Mouse (Mus musculus) lung, embryonic 16.5 days (tissue): Measurements from ENCODE around the gene Ccdc148. TPM values are rescaled to one million over a fixed set of nuclear protein-coding genes. Genes with fewer than 3 reads are reported as not detected.

ENCODE experiments used
- ATAC-seq: fragments of 200-750 bp; cut with Nextera tagmentation; 2 replicates; pipeline ENCODE4 v1.8.0; 2017; ENCODE audit warnings: low read depth, mild to moderate bottlenecking, moderate library complexity
- H3K27ac ChIP-seq: fragments of 300-500 bp; sonication (generic); 2 replicates; pipeline ENCODE4 v1.5.1; 2014; ENCODE audit warnings: mild to moderate bottlenecking, control low read depth, low read length
- H3K27me3 ChIP-seq: fragments of 300-500 bp; sonication (generic); 2 replicates; pipeline ENCODE4 v1.6.1; 2014; ENCODE audit warnings: low read depth, low read length, mixed read lengths; ENCODE audit not compliant: control insufficient read depth, insufficient read depth
- H3K36me3 ChIP-seq: fragments of 300-500 bp; sonication (generic); 2 replicates; pipeline ENCODE4 v1.6.1; 2014; ENCODE audit warnings: low read length; ENCODE audit not compliant: control insufficient read depth, insufficient read depth
- H3K4me1 ChIP-seq: fragments of 300-500 bp; sonication (generic); replicated peaks from 2 replicates; pipeline ENCODE4 v1.6.1; 2014; ENCODE audit warnings: low read length, mixed read lengths; ENCODE audit not compliant: control insufficient read depth, insufficient read depth
- H3K4me2 ChIP-seq: fragments of 300-500 bp; sonication (generic); 2 replicates; pipeline ENCODE4 v1.6.1; 2014; ENCODE audit warnings: low read depth, low read length, control low read depth
- H3K4me3 ChIP-seq: fragments of 300-500 bp; sonication (generic); 2 replicates; pipeline ENCODE4 v1.5.1; 2014; ENCODE audit warnings: mild to moderate bottlenecking, low read length, control low read depth
- H3K9ac ChIP-seq: fragments of 300-500 bp; sonication (generic); 2 replicates; pipeline ENCODE4 v1.6.1; 2014; ENCODE audit warnings: low read length, control low read depth
- H3K9me3 ChIP-seq: fragments of 300-500 bp; sonication (generic); 2 replicates; pipeline ENCODE4 v1.6.1; 2016; ENCODE audit warnings: low read length; ENCODE audit not compliant: control insufficient read depth
- WGBS: fragments of 180-500 bp; shearing (Covaris S2); extraction: QIAGEN DNeasy Blood & Tissue Kit; methylation state at CpG from one replicate; pipeline ENCODE4 v1.1.7; 2014; 5-methylcytosine and 5-hydroxymethylcytosine counted together
- polyA plus RNA-seq: library from polyadenylated mRNA; unstranded; fragments of >200 nt; fragmentation: Nextera tagmentation; extraction: Ambion mirVana; gene quantifications from 2 replicates; pipeline ENCODE4 v1.2.1, GENCODE M21; 2015

Gene Ccdc148
- polyA plus RNA-seq, 1 experiment from 2014 or later, result 2.1 TPM

GRCm38 (mm10) chr2:58797506-58797905 is 363.0 kb downstream of the Ccdc148 start:
- WGBS, result 60% methylated on average over 4 of the region's 4 CpGs
- H3K4me3 ChIP-seq, result no peak overlapping the region
- no peaks in the 10 kb centered on the region for H3K27me3 ChIP-seq
- no peak overlapping the region for H3K4me2 ChIP-seq
- no peaks in the 10 kb centered on the region for H3K36me3 ChIP-seq
- no peak for ATAC-seq
- no peak overlapping the region for H3K27ac ChIP-seq
- H3K9ac ChIP-seq, result no peak overlapping the region
- H3K4me1 ChIP-seq, result 0 out of 2 replicates have a peak, but pooled peaks cover 2% of the 10 kb centered on the region
- no peaks in the 10 kb centered on the region for H3K9me3 ChIP-seq

- ATAC-seq, result no peak
- no peak overlapping the region for H3K4me2 ChIP-seq
- no peak overlapping the region for H3K9ac ChIP-seq
- H3K4me3 ChIP-seq, result no peak overlapping the region
- 73% methylated on average over 5 of the region's 5 CpGs for WGBS
- H3K9me3 ChIP-seq, result no peaks in the 10 kb centered on the region
- no peaks in the 10 kb centered on the region for H3K27me3 ChIP-seq
- no peak overlapping the region for H3K27ac ChIP-seq
- no peaks in the 10 kb centered on the region for H3K36me3 ChIP-seq
- peaks cover 7% of the 10 kb centered on the region; the same call in 1 of the 2 replicates for H3K4me1 ChIP-seq
These were observed 365.1 kb downstream of the Ccdc148 start for GRCm38 (mm10) chr2:58795432-58795831.

GRCm38 (mm10) chr2:58794489-58794888 is 366.0 kb downstream of the Ccdc148 start:
- no peaks in the 10 kb centered on the region for H3K9me3 ChIP-seq
- ATAC-seq, result peak; percentile 39
- no peak overlapping the region for H3K27ac ChIP-seq
- no peak overlapping the region for H3K4me3 ChIP-seq
- H3K4me1 ChIP-seq, result peaks cover 8% of the 10 kb centered on the region; the same call in 1 of the 2 replicates
- H3K36me3 ChIP-seq, result no peaks in the 10 kb centered on the region
- no peaks in the 10 kb centered on the region for H3K27me3 ChIP-seq
- 40% methylated on average over 15 of the region's 15 CpGs for WGBS
- no peak overlapping the region for H3K4me2 ChIP-seq
- H3K9ac ChIP-seq, result no peak overlapping the region

GRCm38 (mm10) chr2:58790361-58790760 is 370.1 kb downstream of the Ccdc148 start:
- no peak overlapping the region for H3K4me3 ChIP-seq
- H3K9ac ChIP-seq, result no peak overlapping the region
- H3K4me1 ChIP-seq, result peaks cover 14% of the 10 kb centered on the region; the same call in 1 of the 2 replicates
- ATAC-seq, result no peak
- no peaks in the 10 kb centered on the region for H3K9me3 ChIP-seq
- H3K27me3 ChIP-seq, result no peaks in the 10 kb centered on the region
- WGBS, result 76% methylated on average over 4 of the region's 4 CpGs
- no peak overlapping the region for H3K27ac ChIP-seq
- H3K36me3 ChIP-seq, result no peaks in the 10 kb centered on the region
- no peak overlapping the region for H3K4me2 ChIP-seq

GRCm38 (mm10) chr2:58789934-58790333 is 370.5 kb downstream of the Ccdc148 start:
- H3K4me2 ChIP-seq, result no peak overlapping the region
- H3K4me1 ChIP-seq, result peaks cover 15% of the 10 kb centered on the region
- no peak overlapping the region for H3K4me3 ChIP-seq
- H3K36me3 ChIP-seq, result no peaks in the 10 kb centered on the region
- WGBS, result 49% methylated on average over 7 of the region's 7 CpGs
- no peaks in the 10 kb centered on the region for H3K9me3 ChIP-seq
- no peak for ATAC-seq
- no peak overlapping the region for H3K9ac ChIP-seq
- no peaks in the 10 kb centered on the region for H3K27me3 ChIP-seq
- H3K27ac ChIP-seq, result no peak overlapping the region

- WGBS, result 42% methylated on average over 7 of the region's 7 CpGs
- no peak overlapping the region for H3K9ac ChIP-seq
- no peak overlapping the region for H3K4me3 ChIP-seq
- peak overlapping the region; percentile 79 for H3K27ac ChIP-seq
- H3K4me2 ChIP-seq, result no peak overlapping the region
- no peaks in the 10 kb centered on the region for H3K27me3 ChIP-seq
- H3K36me3 ChIP-seq, result no peaks in the 10 kb centered on the region
- ATAC-seq, result no peak
- no peaks in the 10 kb centered on the region for H3K9me3 ChIP-seq
- H3K4me1 ChIP-seq, result peaks cover 23% of the 10 kb centered on the region
These were observed 373.1 kb downstream of the Ccdc148 start for GRCm38 (mm10) chr2:58787360-58787759.

GRCm38 (mm10) chr2:58786681-58787080 is 373.8 kb downstream of the Ccdc148 start:
- peak overlapping the region; percentile 79 for H3K27ac ChIP-seq
- H3K4me3 ChIP-seq, result no peak overlapping the region
- WGBS, result 50% methylated on average over 8 of the region's 8 CpGs
- ATAC-seq, result peak; percentile 49; the same call in 1 of the 2 replicates
- H3K9ac ChIP-seq, result no peak overlapping the region
- H3K4me2 ChIP-seq, result peak overlapping the region; percentile 7; the same call in 1 of the 2 replicates
- peaks cover 19% of the 10 kb centered on the region for H3K4me1 ChIP-seq
- H3K27me3 ChIP-seq, result no peaks in the 10 kb centered on the region
- H3K9me3 ChIP-seq, result no peaks in the 10 kb centered on the region
- no peaks in the 10 kb centered on the region for H3K36me3 ChIP-seq

GRCm38 (mm10) chr2:58786177-58786576 is 374.3 kb downstream of the Ccdc148 start:
- H3K9me3 ChIP-seq, result no peaks in the 10 kb centered on the region
- H3K4me2 ChIP-seq, result peak overlapping the region; percentile 7; the same call in 1 of the 2 replicates
- H3K9ac ChIP-seq, result no peak overlapping the region
- WGBS, result 39% methylated on average over 3 of the region's 3 CpGs
- no peaks in the 10 kb centered on the region for H3K36me3 ChIP-seq
- ATAC-seq, result peak; percentile 82
- H3K4me1 ChIP-seq, result peaks cover 21% of the 10 kb centered on the region
- no peak overlapping the region for H3K4me3 ChIP-seq
- no peaks in the 10 kb centered on the region for H3K27me3 ChIP-seq
- peak overlapping the region; percentile 79 for H3K27ac ChIP-seq

- Histone ChIP-seq H3K9ac (no peak overlapping the region), H3K4me2 (no peak overlapping the region), H3K36me3 (no peaks in the 10 kb centered on the region), H3K27ac (peak overlapping the region; percentile 41; the same call in 1 of the 2 replicates), H3K9me3 (no peaks in the 10 kb centered on the region), H3K4me1 (peaks cover 23% of the 10 kb centered on the region), H3K4me3 (no peak overlapping the region), H3K27me3 (no peaks in the 10 kb centered on the region)
- ATAC-seq, result no peak
- 42% methylated on average over 1 of the region's 1 CpGs for WGBS
These were observed 377.0 kb downstream of the Ccdc148 start for GRCm38 (mm10) chr2:58783526-58783925.
